Mouse (Mus musculus) ES-Bruce4 (cell line): ENCODE measurements around the gene Edrf1.

Source experiments
- EP300 ChIP-seq: IDR thresholded peaks from 2 replicates; pipeline ENCODE4 v1.6.1; 2011; ENCODE audit warnings: low read depth, low read length; ENCODE audit not compliant: insufficient read depth
- POLR2A ChIP-seq: IDR thresholded peaks from one replicate; pipeline ENCODE4 v1.8.1; 2011; ENCODE audit warnings: low read length; ENCODE audit not compliant: insufficient read depth

DNA sequence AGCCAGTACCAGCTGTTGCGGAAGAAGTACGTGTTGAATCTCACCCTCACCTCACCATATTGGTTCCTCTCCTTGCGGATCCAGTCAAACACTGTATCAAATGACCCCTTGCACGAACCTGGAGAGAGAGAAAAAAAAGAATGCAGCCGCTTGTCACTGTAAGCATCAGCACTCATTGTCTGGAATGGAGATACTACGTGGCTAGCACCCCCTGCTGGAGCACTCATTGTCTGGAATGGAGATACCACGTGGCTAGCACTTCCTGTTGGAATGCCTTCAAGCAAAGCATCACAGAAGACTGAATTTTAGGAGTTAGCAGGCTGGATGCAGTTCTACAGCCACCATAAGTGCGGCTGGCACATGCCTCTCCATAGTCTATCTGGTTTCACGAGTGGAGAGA lies 38.7 kb downstream of the Edrf1 start:
- no peak for TF ChIP-seq EP300
- TF ChIP-seq POLR2A: no peak
